Mouse (Mus musculus) layer of hippocampus, postnatal 36 days (tissue): ENCODE measurements around the gene Adam25. TPM values are rescaled to one million over a fixed set of nuclear protein-coding genes. Genes with fewer than 3 reads are reported as not detected.
"Not testable (repeated sequence)": the region's sequence is repeated elsewhere in the genome, so short reads cannot be mapped to it uniquely, and the experiment has no call there.

Experiments used
- DNase-seq, 2 experiments: peaks; one replicate each; pipeline ENCODE4 v3.0.0; 2022
- total RNA-seq, 2 experiments: library from RNA; stranded (reverse); gene quantifications; 2 replicates each; pipeline ENCODE4 v1.2.3; 2021

Adam25 gene
- total RNA-seq: not detected

DNA sequence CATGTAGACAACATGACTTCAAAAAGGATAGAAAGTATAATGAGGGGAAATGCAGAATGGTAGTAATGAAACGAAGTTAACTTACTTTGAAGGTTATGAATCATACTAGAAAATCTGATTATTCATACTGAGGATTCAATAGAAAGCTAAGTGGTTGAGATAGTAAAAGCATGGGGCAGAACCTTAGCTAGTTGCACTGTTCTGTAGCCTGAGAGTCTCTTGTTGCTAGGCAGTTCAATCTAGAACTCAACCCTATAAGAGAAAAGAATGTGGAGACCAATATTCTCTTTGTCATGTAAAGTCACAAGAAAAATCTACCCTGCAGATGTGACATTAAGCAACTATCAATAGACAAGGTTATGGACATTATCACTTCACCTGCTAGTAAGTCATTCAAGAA is at the start of gene Adam25:
TSS of gene Adam25 (plus strand) at position 301 of the 400 bp plus-strand sequence.
- DNase-seq: not testable (repeated sequence)

DNA sequence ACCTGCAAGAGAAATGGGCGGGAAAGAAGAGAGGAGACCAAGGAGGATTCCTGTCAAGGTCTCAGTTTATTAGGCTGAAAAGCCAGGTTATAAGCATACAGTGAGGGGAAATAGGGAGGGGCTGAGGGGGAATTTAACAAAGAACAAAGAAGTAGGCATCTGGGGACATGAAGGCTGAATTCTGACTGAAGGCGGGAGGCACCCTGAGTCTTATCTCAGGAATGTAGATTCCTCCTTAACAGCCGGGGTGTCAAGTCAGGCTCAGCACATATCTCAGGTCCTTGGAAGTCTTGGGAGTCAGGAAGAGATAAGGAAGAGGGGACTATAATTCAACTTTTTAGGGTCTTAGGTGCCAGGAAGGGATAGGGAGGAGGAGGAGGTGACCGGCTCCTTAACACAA is 36.6 kb upstream of the Adam25 start:
- not testable (repeated sequence) for DNase-seq

DNA sequence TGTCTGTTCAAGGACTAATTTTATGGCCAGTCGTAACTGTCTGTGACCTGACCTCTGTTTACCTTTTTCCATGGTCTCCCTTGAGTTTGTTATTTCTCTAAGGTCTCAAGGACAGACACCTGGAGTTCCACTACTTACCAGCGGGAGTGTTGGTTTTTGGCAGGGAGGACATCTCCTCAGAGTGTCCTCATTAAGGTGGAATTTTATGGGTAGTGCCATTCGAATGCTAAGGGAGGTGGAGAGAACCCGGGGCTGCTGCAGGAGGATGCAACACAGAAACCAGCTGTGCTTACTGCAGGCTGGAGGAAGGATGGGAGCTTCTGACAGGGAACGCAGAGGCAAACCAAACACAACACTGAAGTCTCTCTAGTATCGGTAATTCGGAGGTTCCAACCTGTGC is 36.0 kb upstream of the Adam25 start:
- no peak for DNase-seq

DNA sequence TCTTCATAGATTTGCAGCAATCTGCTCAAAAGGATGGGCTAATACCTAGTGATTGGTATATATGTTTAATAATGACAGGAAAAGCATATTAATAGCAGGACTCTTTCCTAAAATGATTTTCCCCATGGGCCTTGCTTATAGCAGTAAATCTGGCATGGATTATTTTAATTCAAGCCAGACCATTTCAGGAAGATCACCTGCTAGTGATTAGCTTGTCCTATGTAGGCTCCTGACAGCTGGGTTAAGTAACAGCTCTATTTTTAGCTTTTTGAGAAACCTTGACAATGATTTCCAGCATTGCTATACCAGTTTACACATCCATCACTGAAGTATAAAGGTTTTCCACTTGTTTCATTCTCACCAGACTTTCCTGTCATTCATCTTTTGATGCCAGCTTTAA is 31.3 kb downstream of the Adam25 start:
- DNase-seq: no peak

DNA sequence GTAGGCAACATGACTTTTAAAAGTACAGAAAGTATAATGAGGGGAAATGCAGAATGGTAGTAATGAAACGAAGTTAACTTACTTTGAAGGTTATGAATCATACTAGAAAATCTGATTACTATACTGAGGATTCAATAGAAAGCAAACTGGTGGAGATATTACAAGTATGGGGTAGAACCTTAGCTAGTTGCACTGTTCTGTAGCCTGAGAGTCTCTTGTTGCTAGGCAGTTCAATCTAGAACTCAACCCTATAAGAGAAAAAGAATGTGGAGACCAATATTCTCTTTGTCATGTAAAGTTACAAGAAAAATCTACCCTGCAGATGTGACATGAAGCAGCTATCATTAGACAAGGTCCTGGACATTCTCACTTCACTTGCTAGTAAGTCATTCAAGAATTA is 41.0 kb downstream of the Adam25 start, which contains the start of gene Adam20:
TSS of gene Adam20 (plus strand) at position 301 of the 400 bp plus-strand sequence.
- DNase-seq: not testable (repeated sequence)

DNA sequence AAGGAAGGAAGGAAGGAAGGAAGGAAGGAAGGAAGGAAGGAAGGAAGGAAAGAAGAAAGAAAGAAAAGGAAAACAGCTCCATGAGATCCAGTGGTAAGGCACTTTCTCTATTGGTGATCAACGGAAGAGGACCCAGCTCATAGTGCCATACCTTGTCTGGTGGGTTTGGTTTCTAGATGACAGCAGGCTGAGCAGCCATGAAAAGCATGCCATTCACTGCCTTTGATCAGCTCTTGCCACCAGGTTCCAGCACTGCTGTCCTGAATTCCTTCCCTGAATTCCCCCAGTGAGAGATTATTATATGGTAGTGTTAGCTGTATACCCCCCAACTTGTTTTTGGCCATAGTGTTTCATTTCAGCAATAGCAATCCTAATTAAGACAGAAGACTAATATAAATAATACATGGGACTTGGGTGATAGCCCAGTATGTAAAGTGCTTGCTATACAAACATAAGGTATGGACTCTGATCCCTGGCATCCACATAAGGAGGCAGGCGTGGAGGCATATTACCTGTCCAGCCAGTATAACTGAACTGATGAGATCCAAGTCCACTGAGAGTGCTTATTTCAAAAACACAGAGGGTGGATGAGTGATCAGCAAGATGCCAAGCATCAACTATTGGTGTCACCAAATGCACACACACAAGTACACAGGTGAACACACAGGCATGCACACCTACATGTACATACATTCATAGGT is 51.5 kb downstream of the Adam25 start:
- DNase-seq: no peak

Other genes with a start within 250 kb of the Adam25 start
- gene Adam24, start 77.1 kb upstream of the Adam25 start, total RNA-seq: not detected
- gene Adam20, start 41.1 kb downstream of the Adam25 start, total RNA-seq: not detected
- not detected for gene Adam39, start 70.8 kb downstream of the Adam25 start, total RNA-seq